Mouse (Mus musculus): ENCODE results near the gene Ak5. TPM values are rescaled to one million over a fixed set of nuclear protein-coding genes. Genes with fewer than 3 reads are reported as not detected.

The Ak5 gene
- total and polyA plus RNA-seq, 2 experiments from 2014 or later = 14.6 to 27.2 TPM

DNA sequence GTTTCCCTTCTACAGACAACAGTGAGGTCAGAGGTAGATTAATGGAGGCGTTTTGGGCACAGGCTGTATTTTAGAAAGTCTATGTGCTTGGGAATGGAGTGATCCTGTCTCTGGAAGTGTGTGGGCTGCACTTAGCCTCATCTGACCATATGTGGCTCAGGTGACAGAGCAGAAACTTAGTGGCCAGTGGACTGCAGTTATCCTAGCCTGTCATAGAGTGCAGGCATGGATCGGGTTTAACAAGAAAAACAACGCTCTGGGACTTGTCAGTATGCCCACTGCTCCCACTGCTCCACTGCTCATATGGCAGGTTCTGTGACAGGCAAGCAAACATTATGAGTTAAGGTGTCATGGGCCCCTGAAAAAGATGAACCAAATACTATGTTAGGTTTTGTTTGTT lies 148.1 kb downstream of the Ak5 start:
- H3K4me1 ChIP-seq (ENCODE audit: insufficient read depth) = peaks cover 11% of the 10 kb centered on the region
- no peak for ATAC-seq
- H3K9me3 ChIP-seq (ENCODE audit: low read length) = no peaks in the 10 kb centered on the region
- no peak overlapping the region for H3K9ac ChIP-seq
- H3K4me2 ChIP-seq (ENCODE audit: low read depth) = no peak overlapping the region
- no peak for TF ChIP-seq CTCF (IDR thresholded peaks at IDR 0.05; ENCODE audit: low read depth)
- H3K27ac ChIP-seq (ENCODE audit: low read depth, low read length) = no peak overlapping the region
- H3K27me3 ChIP-seq (ENCODE audit: insufficient read depth, low read length) = no peaks in the 10 kb centered on the region
- no peak overlapping the region for H3K4me3 ChIP-seq (ENCODE audit: low read depth, low read length)
- no peak for DNase-seq
- 81% methylated on average over 3 of the region's 3 CpGs for WGBS
- no peaks in the 10 kb centered on the region for H3K36me3 ChIP-seq (ENCODE audit: insufficient read depth)

GRCm38 (mm10) chr3:152519556-152519955 lies 148.6 kb downstream of the Ak5 start:
- ATAC-seq (no peak), DNase-seq (no peak)
- H3K4me2 ChIP-seq (ENCODE audit: low read depth) = no peak overlapping the region
- H3K27ac ChIP-seq (ENCODE audit: low read depth, low read length) = no peak overlapping the region
- TF ChIP-seq CTCF (IDR thresholded peaks at IDR 0.05; ENCODE audit: low read depth) = no peak
- no peaks in the 10 kb centered on the region for H3K9me3 ChIP-seq (ENCODE audit: low read length)
- peaks cover 11% of the 10 kb centered on the region for H3K4me1 ChIP-seq (ENCODE audit: insufficient read depth)
- H3K36me3 ChIP-seq (ENCODE audit: insufficient read depth) = no peaks in the 10 kb centered on the region
- H3K4me3 ChIP-seq (ENCODE audit: low read depth, low read length) = no peak overlapping the region
- 91% methylated on average over 10 of the region's 10 CpGs for WGBS
- no peak overlapping the region for H3K9ac ChIP-seq
- no peaks in the 10 kb centered on the region for H3K27me3 ChIP-seq (ENCODE audit: insufficient read depth, low read length)

DNA sequence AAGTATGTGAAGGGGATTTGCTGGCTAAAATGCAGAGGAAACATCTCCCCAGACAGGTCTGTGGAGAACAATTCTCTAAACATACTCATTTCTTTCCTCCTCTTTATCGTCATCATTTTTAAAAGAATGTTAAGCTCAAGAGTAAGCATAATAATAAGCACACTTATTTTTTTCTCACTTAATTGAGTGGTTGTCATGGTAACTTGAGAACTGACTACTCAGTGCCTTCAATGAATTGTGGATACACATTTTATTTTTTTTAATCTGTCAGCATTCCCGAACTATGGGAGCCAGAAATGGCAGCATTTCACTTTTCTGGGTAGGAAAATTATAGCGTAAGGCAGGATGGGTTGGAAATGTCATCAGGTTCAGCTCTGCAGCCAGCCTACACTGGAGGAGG lies 151.6 kb downstream of the Ak5 start:
- DNase-seq = peak; percentile 37
- WGBS = 32% methylated on average over 3 of the region's 3 CpGs
- Histone ChIP-seq H3K36me3 (ENCODE audit: insufficient read depth) (no peaks in the 10 kb centered on the region), H3K4me2 (ENCODE audit: low read depth) (no peak overlapping the region), H3K4me3 (ENCODE audit: low read depth, low read length) (no peak overlapping the region), H3K27me3 (ENCODE audit: insufficient read depth, low read length) (no peaks in the 10 kb centered on the region), H3K9me3 (ENCODE audit: low read length) (no peaks in the 10 kb centered on the region), H3K27ac (ENCODE audit: low read depth, low read length) (peak overlapping the region; percentile 82), H3K9ac (no peak overlapping the region), H3K4me1 (ENCODE audit: insufficient read depth) (peaks cover 11% of the 10 kb centered on the region)
- ATAC-seq = peak; percentile 81; the same call in 1 of the 2 replicates
- no peak for TF ChIP-seq CTCF (IDR thresholded peaks at IDR 0.05; ENCODE audit: low read depth)

- Histone ChIP-seq H3K9me3 (ENCODE audit: low read length) (no peaks in the 10 kb centered on the region), H3K4me1 (ENCODE audit: insufficient read depth) (peaks cover 11% of the 10 kb centered on the region), H3K27ac (ENCODE audit: low read depth, low read length) (peak overlapping the region; percentile 82), H3K4me3 (ENCODE audit: low read depth, low read length) (no peak overlapping the region), H3K4me2 (ENCODE audit: low read depth) (no peak overlapping the region), H3K27me3 (ENCODE audit: insufficient read depth, low read length) (no peaks in the 10 kb centered on the region), H3K9ac (no peak overlapping the region), H3K36me3 (ENCODE audit: insufficient read depth) (no peaks in the 10 kb centered on the region)
- DNase-seq (peak; percentile 10), ATAC-seq (peak; percentile 46)
- TF ChIP-seq CTCF (IDR thresholded peaks at IDR 0.05; ENCODE audit: low read depth) = no peak
- 15% methylated on average over 6 of the region's 6 CpGs for whole genome bisulfite sequencing
These were observed 152.2 kb downstream of the Ak5 start for GRCm38 (mm10) chr3:152515959-152516358.

DNA sequence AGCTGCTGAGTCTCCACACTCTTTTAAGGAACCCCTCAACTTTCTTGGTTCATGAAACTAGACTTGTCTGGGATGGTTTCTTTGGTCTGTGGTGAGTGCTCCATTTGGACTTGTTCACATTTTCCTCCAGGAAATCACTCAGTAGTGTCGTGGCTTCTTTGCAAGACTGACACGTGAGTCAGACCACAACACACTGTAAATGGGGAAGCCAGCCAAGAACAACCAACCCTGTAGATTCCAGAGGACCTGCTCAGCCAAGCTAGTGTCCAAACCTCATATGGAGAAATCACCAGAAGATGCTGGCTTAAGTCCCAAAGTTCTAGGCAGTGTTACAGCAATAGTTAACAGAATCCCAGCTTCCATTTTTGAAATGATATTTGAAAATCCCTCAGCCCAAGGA lies 155.6 kb downstream of the Ak5 start:
- 76% methylated on average over 2 of the region's 2 CpGs for WGBS

GRCm38 (mm10) chr3:152509268-152509667 lies 158.9 kb downstream of the Ak5 start:
- no peak for ATAC-seq
- H3K27me3 ChIP-seq (ENCODE audit: insufficient read depth, low read length) = no peaks in the 10 kb centered on the region
- H3K27ac ChIP-seq (ENCODE audit: low read depth, low read length) = no peak overlapping the region
- TF ChIP-seq CTCF (IDR thresholded peaks at IDR 0.05; ENCODE audit: low read depth) = no peak
- 96% methylated on average over 7 of the region's 7 CpGs for WGBS
- no peak overlapping the region for H3K9ac ChIP-seq
- no peak for DNase-seq
- H3K4me1 ChIP-seq (ENCODE audit: insufficient read depth) = no peaks in the 10 kb centered on the region
- no peak overlapping the region for H3K4me3 ChIP-seq (ENCODE audit: low read depth, low read length)
- no peaks in the 10 kb centered on the region for H3K36me3 ChIP-seq (ENCODE audit: insufficient read depth)
- H3K4me2 ChIP-seq (ENCODE audit: low read depth) = no peak overlapping the region
- H3K9me3 ChIP-seq (ENCODE audit: low read length) = no peaks in the 10 kb centered on the region

More for the DNA sequence above, 155.6 kb downstream of the Ak5 start:
- Histone ChIP-seq H3K9ac (no peak overlapping the region), H3K27me3 (ENCODE audit: insufficient read depth, low read length) (no peaks in the 10 kb centered on the region), H3K9me3 (ENCODE audit: low read length) (no peaks in the 10 kb centered on the region), H3K4me2 (ENCODE audit: low read depth) (no peak overlapping the region), H3K4me1 (ENCODE audit: insufficient read depth) (peaks cover 11% of the 10 kb centered on the region), H3K27ac (ENCODE audit: low read depth, low read length) (no peak overlapping the region), H3K36me3 (ENCODE audit: insufficient read depth) (no peaks in the 10 kb centered on the region), H3K4me3 (ENCODE audit: low read depth, low read length) (no peak overlapping the region)
- no peak for DNase-seq
- no peak for ATAC-seq
- no peak for TF ChIP-seq CTCF (IDR thresholded peaks at IDR 0.05; ENCODE audit: low read depth)

- Histone ChIP-seq H3K4me2 (ENCODE audit: low read depth) (no peak overlapping the region), H3K9ac (no peak overlapping the region), H3K4me1 (ENCODE audit: insufficient read depth) (no peaks in the 10 kb centered on the region), H3K36me3 (ENCODE audit: insufficient read depth) (no peaks in the 10 kb centered on the region), H3K27ac (ENCODE audit: low read depth, low read length) (no peak overlapping the region), H3K9me3 (ENCODE audit: low read length) (no peaks in the 10 kb centered on the region), H3K4me3 (ENCODE audit: low read depth, low read length) (no peak overlapping the region), H3K27me3 (ENCODE audit: insufficient read depth, low read length) (no peaks in the 10 kb centered on the region)
- DNase-seq (no peak), ATAC-seq (peak; percentile 40; the same call in 1 of the 2 replicates)
- TF ChIP-seq CTCF (IDR thresholded peaks at IDR 0.05; ENCODE audit: low read depth) = no peak
- WGBS = 69% methylated on average over 12 of the region's 12 CpGs
These were observed 159.7 kb downstream of the Ak5 start for GRCm38 (mm10) chr3:152508419-152508993.

All from forebrain, postnatal 0 days (tissue).